Mouse (Mus musculus) kidney, postnatal 14 days (tissue): ENCODE measurements around the gene Klrb1a.
"Not testable (repeated sequence)": the region's sequence is repeated elsewhere in the genome, so short reads cannot be mapped to it uniquely, and the experiment has no call there.

Experiments
- DNase-seq: peaks from one replicate; pipeline ENCODE4 v3.0.0; 2022; ENCODE audit warnings: mixed read lengths

Klrb1a gene

DNA sequence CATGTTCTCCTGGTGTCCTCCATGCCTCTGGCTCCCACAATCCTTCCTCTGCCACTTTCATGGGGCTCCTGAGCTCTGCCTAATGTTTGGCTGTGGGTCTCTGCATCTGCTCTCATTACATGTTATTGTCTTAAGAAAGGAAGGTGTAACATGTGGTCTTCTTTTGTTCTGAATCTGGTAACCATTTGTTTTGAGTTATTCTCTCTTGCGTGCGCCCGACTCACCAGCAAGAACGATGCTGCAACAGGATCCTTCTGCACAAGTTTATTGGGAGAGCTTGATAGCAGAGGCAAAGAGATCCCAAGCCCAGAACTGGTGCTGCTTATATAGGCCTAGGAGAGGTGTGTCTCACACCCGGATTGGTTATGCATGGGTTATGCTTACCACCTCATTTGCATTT is at the start of gene Klrb1a:
TSS of gene Klrb1a (minus strand) at position 101 of the 400 bp plus-strand sequence.
- DNase-seq, result not testable (repeated sequence)

DNA sequence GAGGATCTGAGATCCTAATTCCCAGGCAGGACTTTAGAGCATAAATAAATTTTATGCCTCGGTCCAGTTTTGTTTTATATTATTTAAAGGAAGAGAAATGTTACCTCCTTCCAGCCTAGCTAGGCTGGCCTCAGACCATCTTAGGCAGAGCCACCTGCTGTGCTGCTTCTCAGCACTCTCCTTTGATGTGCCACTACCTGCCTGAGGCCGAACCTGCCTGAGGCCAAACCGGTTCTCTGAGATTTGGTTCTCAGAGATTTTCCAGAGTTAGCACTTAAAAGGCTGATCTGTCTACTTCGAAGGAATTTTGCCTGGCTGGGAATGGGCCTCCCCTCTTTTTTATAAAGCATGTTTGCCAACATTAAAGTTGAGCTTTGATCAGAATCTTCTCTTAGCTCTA is 46.6 kb upstream of the Klrb1a start:
- no peak for DNase-seq

DNA sequence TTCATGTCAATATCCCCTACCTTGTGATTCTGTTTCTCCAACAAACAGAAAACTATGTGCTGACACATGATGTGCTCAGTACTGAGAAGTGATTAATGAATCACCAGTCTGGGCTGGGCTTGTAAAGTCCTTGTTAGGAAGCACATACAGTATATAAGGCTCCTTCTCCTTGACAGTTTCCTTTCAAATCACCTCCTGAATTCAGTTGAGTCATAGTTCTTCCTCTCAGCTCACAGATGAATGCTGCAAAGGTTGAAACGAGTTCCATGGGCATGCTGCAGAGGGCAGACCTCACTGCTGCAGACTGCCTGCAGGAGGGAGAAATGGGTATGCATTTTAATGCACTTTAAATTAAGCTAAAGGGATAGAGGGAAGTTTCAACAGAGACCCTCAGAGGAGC is 38.9 kb upstream of the Klrb1a start, which contains the start of gene Clec2h:
TSS of gene Clec2h (plus strand) at position 180 of the 400 bp plus-strand sequence.
- DNase-seq, result peak; percentile 29

- no peak for DNase-seq
Measured at GRCm38 (mm10) chr6:128661249-128661648, 37.9 kb upstream of the Klrb1a start.

GRCm38 (mm10) chr6:128652938-128653337 is 29.6 kb upstream of the Klrb1a start:
- DNase-seq, result no peak

- not testable (repeated sequence) for DNase-seq
Measured at GRCm38 (mm10) chr6:128650827-128651226, 27.5 kb upstream of the Klrb1a start.

- peak; percentile 56 for DNase-seq
Measured at GRCm38 (mm10) chr6:128650187-128650586, 26.9 kb upstream of the Klrb1a start.

DNA sequence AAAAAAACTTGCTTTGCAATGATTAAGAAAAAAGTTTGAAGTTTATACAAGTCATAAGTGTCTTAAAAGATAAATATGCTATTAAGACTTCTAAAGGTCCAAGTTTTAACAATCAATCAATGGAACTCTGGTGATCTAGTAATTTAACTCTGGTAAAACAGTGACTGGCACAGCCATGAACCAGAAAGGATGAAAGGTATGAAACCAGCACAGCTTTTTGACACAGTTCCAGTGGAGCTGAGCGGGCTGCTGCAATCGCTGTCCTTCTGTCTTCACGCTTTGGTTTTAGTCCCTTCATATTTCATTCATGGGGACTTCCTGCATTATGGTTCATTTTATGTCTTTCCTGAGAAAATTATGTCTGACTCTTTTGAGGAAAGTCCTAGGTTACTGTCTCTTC is 26.3 kb upstream of the Klrb1a start:
- DNase-seq, result no peak

DNA sequence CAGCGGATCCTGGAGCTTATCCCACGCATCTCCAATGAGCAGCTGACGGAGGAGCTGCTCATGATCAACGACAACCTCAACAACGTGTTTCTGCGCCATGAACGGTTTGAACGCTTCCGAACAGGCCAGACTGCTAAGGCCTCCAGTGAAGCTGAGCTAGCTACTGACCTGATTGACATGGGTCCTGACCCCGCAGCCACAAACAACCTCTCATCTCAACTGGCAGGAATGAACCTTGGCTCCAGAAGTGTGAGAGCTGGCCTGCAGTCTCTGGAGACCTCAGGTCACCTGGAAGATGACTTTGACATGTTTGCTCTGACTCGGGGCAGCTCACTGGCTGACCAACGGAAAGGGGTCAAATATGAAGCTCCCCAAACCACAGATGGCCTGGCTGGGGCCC is 22.4 kb upstream of the Klrb1a start:
- DNase-seq, result not testable (repeated sequence)

- DNase-seq, result not testable (repeated sequence)
Measured at GRCm38 (mm10) chr6:128644694-128645093, 21.4 kb upstream of the Klrb1a start.

GRCm38 (mm10) chr6:128643999-128644398 is 20.7 kb upstream of the Klrb1a start:
- DNase-seq, result no peak

DNA sequence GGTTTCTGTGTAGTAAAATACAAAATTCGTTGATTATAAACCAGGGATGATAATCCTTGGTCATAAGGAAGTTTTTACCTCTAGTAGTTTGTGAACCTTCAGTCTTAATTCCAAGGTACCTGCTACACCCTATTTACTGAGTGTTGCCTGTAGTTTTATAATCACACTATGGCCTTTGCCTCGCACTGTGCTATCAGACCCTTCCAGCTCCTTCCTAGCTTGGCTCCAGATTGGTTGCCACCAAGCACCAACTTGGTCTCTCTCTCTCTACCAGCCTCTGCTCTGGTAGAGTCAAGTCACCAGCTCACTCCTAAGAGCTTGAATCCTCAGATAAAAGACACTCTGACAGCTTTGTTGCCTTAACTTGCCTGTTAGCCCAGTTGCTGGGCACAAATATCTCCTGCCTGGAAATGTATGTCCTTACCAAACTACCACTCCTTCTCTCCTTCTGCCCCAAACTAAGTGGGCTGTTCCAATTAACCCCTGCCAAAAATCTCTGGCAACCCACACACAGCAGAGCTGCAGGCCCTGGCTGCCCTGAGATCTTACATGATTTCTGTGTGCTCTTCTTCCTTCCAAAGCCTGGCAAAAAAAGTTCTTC is 17.9 kb upstream of the Klrb1a start:
- DNase-seq, result no peak

GRCm38 (mm10) chr6:128640673-128641072 is 17.3 kb upstream of the Klrb1a start:
- no peak for DNase-seq

DNA sequence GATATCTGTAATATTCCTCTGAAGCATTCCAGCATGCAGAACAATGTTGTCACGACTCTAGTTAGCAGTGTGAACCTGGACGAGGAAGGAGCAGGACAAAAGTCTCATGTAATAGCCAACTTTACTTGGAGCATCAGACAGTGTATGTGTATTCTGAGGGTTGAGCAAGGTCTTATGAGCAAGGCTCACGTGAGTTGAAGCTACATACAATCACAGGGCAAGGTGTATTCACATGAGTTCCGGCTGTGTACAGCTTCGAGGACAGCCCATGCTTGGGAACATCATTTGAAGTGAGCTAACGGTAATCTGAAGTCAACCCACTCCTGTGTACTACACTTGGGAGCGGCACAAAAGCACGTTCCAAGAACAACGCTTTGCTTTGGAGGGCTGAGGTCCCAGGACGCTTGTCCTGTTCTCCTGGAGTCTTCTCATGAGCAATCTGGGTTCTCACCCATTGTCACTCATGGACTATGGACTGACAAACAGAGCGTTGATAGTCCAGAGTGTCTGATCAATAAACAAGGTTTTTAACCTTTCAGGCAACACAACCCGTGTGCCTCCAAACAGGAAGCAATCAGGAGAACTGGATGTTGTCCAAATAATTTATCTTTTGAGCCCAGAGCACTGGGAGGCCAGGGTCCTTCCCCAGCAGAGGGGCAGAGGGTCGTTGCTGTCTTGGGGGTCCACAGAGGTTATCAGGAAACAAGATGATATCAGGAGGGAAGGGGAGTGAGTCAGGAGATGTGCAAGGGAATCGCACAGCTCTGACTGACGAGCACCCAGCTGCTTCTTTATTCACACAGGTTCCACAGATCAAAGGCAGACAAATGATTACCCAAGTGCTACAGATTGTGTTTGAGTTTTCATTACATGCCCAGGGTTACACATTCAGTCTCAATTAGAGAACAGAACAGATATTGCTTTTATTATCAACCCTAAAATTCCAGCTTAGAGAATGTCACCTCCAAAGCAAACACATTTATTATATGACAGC is 7.9 kb upstream of the Klrb1a start:
- DNase-seq, result not testable (repeated sequence)

DNA sequence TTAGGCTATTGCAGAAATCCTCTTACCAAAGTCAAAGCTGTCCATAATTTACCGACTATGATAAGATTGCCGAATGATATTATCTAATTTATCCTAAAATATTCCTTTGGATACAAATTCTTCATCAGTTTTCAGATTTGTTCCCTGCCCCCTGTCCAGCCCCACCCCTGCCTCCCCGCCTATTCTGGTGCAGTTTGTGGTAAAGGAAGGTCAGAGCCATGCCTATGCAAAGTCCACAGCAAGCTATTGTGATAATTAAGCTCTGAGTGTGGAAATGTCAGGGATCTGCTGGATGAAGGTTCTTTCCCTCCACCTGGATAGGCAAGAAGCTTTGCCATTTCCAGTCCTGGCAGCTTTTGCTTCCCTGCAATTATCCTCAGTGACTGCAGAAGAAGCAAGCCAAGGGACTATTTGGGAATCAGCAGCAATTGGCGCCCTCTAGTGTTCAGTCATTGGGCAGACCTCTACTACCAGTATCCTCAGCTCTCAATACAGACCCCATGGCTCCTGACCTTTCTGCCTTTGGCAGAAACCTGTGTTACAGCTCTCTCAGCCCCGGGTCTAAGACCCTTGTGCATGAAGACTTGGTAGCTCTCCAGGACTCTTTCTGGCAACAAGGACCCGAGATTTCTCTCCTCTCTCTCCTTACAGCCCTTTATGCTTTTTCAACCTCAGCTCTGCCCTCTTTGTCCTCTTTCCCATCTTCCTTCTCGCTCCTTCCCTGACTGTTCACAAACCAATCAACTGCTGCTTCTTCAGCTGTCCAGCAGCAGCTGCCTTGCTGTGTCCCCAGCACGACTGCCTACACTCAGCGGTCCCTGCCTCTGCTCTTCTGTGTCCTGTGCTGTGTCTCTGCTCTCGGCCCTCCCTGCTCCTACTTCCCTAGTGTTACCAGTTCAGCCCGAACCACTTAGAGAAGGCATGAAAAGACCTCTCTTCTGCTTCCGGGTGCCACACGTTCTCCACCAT is 6.7 kb upstream of the Klrb1a start:
- peak; percentile 59 for DNase-seq

DNA sequence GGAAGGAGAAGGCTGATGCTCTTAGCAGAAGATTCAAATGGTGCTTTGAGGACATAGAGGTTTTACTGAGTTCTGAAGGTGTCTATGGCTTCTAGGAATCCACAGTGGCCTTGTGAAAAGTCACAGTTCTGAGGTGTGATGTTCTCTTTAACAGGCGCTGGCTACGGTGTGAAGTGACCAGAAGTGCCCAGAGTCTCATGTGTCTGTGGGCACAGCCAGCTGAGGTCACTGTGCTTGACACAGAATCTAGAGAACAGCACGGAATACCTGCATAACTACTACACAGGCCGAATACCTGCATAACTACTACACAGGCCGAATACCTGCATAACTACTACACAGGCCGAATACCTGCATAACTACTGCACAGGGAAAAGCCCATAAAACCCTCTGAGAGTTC is 1.9 kb upstream of the Klrb1a start:
- not testable (repeated sequence) for DNase-seq

GRCm38 (mm10) chr6:128624425-128624824 is 1.1 kb upstream of the Klrb1a start:
- DNase-seq, result no peak

DNA sequence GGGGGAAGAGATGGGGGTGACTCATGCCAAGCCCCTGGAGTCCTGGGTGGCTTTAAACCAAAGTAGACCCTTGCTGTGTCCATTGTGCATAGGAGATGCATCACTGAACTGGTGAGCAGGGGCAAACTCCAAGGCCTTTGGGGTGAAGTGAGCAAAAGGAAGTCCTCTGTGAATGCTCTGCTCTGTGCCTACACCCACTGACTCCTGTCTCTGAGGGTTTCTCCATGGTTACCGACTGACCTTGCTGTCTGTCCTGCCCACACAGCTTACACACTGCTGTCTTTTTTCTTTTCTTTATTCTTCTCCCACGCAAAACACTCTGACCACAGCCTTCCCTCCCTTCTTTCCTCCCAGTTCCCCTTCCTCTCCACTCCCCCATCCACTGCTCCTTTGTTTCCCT is 600 bp downstream of the Klrb1a start:
- no peak for DNase-seq

DNA sequence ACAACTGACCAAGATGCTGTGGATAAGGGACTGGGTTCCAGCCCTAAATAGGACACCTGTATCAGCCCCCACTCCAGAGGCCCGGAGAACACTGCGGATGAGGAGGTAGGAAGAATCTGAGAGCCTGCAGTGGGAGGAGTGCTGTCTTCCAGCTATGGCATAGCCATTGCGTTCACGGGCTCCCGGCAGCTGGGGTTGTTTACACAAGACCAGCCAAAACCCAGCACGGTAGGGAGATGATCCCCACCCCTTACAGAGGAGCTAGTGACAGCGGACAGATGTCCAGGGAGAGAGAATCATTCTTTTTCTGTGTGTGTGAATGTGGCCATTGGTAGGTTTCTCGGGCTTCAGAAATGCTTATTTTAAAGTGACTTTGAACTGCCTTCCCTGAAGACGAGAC is 17.0 kb downstream of the Klrb1a start:
- no peak for DNase-seq

GRCm38 (mm10) chr6:128604512-128604911 is 18.8 kb downstream of the Klrb1a start:
- peak; percentile 36 for DNase-seq

- DNase-seq, result no peak
Measured at GRCm38 (mm10) chr6:128602463-128603201, 20.7 kb downstream of the Klrb1a start.

DNA sequence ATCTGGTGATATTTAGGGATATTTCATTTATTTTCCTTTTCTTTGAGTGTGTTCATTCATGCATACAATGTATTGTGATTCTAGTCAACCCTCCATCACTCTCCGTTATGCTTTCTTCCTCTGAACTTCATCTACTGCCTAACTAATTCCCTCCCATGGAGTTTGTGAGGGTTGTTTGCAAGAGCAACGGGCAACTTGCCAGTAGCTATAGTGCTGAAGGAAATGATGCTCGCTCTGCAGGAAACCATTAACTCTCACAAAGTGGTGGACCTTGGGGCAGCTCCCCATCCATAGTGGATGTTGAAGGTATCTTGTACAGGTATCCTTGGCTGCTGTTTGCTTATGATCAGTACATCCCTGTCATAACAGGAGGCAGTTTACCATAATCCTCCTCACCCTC is 21.3 kb downstream of the Klrb1a start:
- DNase-seq, result no peak
